Mouse (Mus musculus) kidney, adult 8-10 months (tissue): ENCODE results near the gene Ptov1.

Experiments
- DNase-seq, 2 experiments: peaks; one replicate each; pipeline ENCODE4 v3.0.0; 2022

The Ptov1 gene

DNA sequence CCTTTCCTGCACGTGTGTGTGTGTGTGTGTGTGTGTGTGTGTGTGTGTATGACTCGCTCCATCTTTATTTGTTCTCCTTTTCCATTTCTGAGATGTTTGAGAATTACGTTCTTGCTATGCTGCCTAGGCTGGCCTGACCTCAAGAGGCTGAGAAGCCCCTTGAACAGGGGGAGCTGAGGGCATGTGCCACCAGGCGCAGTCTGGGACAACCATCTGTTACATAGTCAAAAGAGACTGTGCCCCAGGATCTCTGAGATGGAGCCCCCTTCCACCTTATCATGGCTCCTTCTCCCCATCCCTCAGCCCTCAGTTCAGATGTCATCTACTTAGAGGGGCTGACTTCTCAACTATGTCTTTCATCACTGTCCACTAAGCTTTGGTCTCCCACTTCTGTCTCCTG lies 55.2 kb downstream of the Ptov1 start:
- no peak for DNase-seq

GRCm38 (mm10) chr7:44813985-44814384 lies 55.6 kb downstream of the Ptov1 start:
- no peak for DNase-seq
